Mouse (Mus musculus) intestine, postnatal 0 days (tissue): ENCODE results near the gene Sart1. TPM values are rescaled to one million over a fixed set of nuclear protein-coding genes. Genes with fewer than 3 reads are reported as not detected.
A peak's percentile ranks its signal among the peaks of the same experiment; 100 is the strongest.

Experiments used
- ATAC-seq: fragments of 200-750 bp; cut with Nextera tagmentation; 2 replicates; pipeline ENCODE4 v1.8.0; 2017; ENCODE audit warnings: mild to moderate bottlenecking, moderate TSS enrichment, moderate library complexity
- H3K27ac ChIP-seq: fragments of 300-500 bp; sonication (generic); 2 replicates; pipeline ENCODE4 v1.5.1; 2014; ENCODE audit warnings: mild to moderate bottlenecking, low read depth, low read length, moderate library complexity
- H3K27me3 ChIP-seq: fragments of 300-500 bp; sonication (generic); replicated peaks from 2 replicates; pipeline ENCODE4 v1.6.1; 2014; ENCODE audit warnings: low read length, mixed read lengths; ENCODE audit not compliant: control insufficient read depth, insufficient read depth
- H3K36me3 ChIP-seq: fragments of 300-500 bp; sonication (generic); 2 replicates; pipeline ENCODE4 v1.6.1; 2014; ENCODE audit warnings: mild to moderate bottlenecking, moderate library complexity; ENCODE audit not compliant: control insufficient read depth, insufficient read depth
- H3K4me1 ChIP-seq: fragments of 300-500 bp; sonication (generic); replicated peaks from 2 replicates; pipeline ENCODE4 v1.6.1; 2014; ENCODE audit warnings: antibody characterized with exemption, low read length, mixed read lengths; ENCODE audit not compliant: control insufficient read depth, insufficient read depth
- H3K4me2 ChIP-seq: fragments of 300-500 bp; sonication (generic); replicated peaks from 2 replicates; pipeline ENCODE4 v1.6.1; 2014; ENCODE audit warnings: low read depth, mild to moderate bottlenecking, moderate library complexity
- H3K4me3 ChIP-seq: fragments of 300-500 bp; sonication (generic); 2 replicates; pipeline ENCODE4 v1.5.1; 2014; ENCODE audit warnings: low read depth, low read length
- H3K9ac ChIP-seq: fragments of 300-500 bp; sonication (generic); 2 replicates; pipeline ENCODE4 v1.6.1; 2014; ENCODE audit warnings: mild to moderate bottlenecking, low read depth, low read length
- H3K9me3 ChIP-seq: fragments of 300-500 bp; sonication (generic); 2 replicates; pipeline ENCODE4 v1.6.1; 2016; ENCODE audit warnings: mixed run types; ENCODE audit not compliant: control insufficient read depth
- CTCF ChIP-seq: sonication (generic); IDR thresholded peaks from 2 replicates; pipeline ENCODE4 v1.5.1; 2016; ENCODE audit warnings: low read depth, mild to moderate bottlenecking, control low read depth, antibody characterized with exemption, moderate library complexity
- WGBS: fragments of 180-500 bp; shearing (Covaris S2); extraction: QIAGEN DNeasy Blood & Tissue Kit; methylation state at CpG from one replicate; pipeline ENCODE4 v1.1.7; 2014; 5-methylcytosine and 5-hydroxymethylcytosine counted together
- polyA plus RNA-seq: library from polyadenylated mRNA; unstranded; fragments of >200 nt; fragmentation: Nextera tagmentation; extraction: Ambion mirVana; gene quantifications from 2 replicates; pipeline ENCODE4 v1.2.1, GENCODE M21; 2015

Gene Sart1
- polyA plus RNA-seq, 1 experiment from 2014 or later = 53.7 TPM

DNA sequence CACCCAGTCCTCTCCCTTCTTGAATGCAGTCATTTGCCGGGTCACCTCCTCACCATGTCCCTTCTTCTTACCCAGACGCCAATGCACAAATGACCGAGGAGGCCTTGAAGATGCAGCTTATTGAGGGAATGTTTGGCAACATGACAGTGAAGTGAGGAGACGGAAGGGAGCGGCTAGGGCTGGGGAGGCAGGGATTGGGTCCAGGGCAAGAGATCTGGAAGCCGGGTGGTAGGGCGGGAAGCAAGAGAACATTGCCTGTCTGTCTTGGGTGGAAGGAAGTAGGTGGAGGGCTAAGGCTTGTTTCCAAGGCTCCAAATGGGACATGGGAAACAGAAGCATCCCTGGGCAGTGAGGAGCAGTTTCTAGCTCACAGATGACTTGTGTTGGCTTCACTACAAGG is 47.1 kb downstream of the Sart1 start:
- Histone ChIP-seq H3K27ac (no peak overlapping the region), H3K4me3 (no peak overlapping the region), H3K4me2 (no peak overlapping the region), H3K4me1 (no peaks in the 10 kb centered on the region), H3K36me3 (no peaks in the 10 kb centered on the region), H3K9me3 (no peaks in the 10 kb centered on the region), H3K9ac (no peak overlapping the region), H3K27me3 (no peaks in the 10 kb centered on the region)
- ATAC-seq = no peak
- TF ChIP-seq CTCF = no peak
- WGBS = 89% methylated on average over 7 of the region's 7 CpGs

DNA sequence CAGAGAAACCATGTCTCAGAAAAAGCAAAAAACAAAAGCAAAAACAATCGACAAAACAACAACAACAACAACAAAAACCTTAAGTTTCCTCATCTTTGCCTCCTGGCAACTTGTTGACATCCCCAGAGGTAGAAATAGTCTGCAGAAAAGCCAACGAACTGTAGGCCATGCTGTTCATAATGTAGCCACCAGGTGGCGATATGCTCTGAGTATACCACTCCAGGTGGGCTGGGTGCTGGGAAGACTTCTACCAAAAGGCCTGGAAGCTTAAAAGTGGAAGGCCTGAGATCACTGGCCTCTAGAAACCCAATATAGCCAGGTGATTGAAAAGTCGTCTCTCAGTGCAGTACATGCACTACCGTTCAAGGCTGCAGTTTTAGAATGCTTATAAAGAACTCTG is 50.5 kb downstream of the Sart1 start:
- Histone ChIP-seq H3K9ac (no peak overlapping the region), H3K27ac (no peak overlapping the region), H3K4me2 (no peak overlapping the region), H3K27me3 (no peaks in the 10 kb centered on the region), H3K4me1 (no peaks in the 10 kb centered on the region), H3K9me3 (no peaks in the 10 kb centered on the region), H3K36me3 (no peaks in the 10 kb centered on the region), H3K4me3 (no peak overlapping the region)
- 18% methylated on average over 5 of the region's 5 CpGs for WGBS
- peak; percentile 92 for TF ChIP-seq CTCF
- ATAC-seq = no peak

DNA sequence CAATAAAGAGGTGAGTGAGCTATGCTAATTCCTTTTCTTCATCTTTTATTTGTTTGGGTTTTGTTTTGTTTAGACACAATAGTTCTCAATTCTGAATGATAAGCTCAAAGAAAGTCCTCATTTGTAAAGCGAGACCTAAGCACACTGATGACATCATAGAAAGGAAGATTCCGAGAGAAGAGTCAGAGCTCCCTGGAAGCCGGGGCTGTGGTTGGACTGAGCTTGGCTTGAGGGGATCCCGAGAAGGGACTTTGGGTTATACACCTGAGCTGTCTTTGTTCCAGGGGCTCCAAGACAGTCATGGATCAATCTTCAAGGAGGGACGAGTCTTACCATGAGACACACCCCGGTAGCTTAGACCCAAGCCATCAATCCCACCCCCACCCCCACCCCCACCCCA is 53.1 kb downstream of the Sart1 start, which contains the start of gene Catsper1:
TSS of gene Catsper1 (plus strand) at position 301 of the 400 bp plus-strand sequence.
- H3K9ac ChIP-seq = no peak within 1 kb of the TSS
- no peaks in the 10 kb centered on the region for H3K36me3 ChIP-seq
- H3K4me2 ChIP-seq = no peak within 1 kb of the TSS
- H3K27ac ChIP-seq = no peak within 1 kb of the TSS
- no peak for ATAC-seq
- H3K4me1 ChIP-seq = no peaks in the 10 kb centered on the region
- TF ChIP-seq CTCF = no peak
- H3K27me3 ChIP-seq = no peaks in the 10 kb centered on the region
- 93% methylated on average over 6 of the region's 6 CpGs for WGBS
- no peaks in the 10 kb centered on the region for H3K9me3 ChIP-seq
- H3K4me3 ChIP-seq = no peak within 1 kb of the TSS

DNA sequence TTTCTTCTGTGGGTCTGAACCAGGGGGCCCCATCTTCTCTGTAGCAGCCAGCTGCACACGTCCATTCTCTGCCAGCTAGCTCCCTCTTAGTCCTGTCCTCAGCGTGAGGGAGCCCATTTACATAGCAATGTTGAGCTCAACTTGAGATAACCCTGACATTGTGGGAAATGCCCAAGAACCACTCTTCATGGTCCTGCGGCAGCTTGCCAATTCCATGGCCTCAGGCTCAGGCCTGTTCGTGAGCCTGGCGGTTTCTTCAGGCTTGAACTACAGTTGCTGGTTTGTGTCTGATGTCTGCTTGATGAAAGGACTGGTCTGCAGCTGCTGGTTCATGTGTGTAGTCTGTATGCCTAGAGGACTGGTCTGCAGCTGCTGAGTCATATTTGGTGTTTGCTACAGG is 53.8 kb downstream of the Sart1 start:
- Histone ChIP-seq H3K9me3 (no peaks in the 10 kb centered on the region), H3K4me2 (no peak overlapping the region), H3K36me3 (no peaks in the 10 kb centered on the region), H3K27ac (no peak overlapping the region), H3K4me1 (no peaks in the 10 kb centered on the region), H3K9ac (no peak overlapping the region), H3K4me3 (no peak overlapping the region), H3K27me3 (no peaks in the 10 kb centered on the region)
- no peak for ATAC-seq
- no peak for TF ChIP-seq CTCF
- WGBS = 83% methylated on average over 5 of the region's 5 CpGs

DNA sequence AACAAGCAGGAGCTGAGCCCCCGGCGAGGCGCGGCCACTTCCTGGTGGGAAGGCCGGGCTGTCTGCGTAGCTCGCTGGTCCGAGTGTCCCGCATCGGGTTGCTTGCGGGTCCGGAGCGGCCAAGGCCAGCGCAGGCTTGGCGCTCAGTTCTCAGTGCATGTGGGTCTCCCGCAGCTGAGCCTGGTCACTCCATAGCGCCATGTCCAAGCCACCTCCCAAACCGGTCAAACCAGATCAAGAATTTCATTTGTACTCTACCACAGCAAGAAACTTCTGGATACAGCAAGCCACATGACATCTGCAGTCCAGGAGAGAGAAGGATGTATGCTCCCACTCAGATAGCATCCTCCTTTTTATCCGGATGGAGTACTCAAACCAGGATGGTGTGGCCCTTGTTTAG is 60.5 kb downstream of the Sart1 start:
- no peaks in the 10 kb centered on the region for H3K4me1 ChIP-seq
- WGBS = 58% methylated on average over 19 of the region's 19 CpGs
- no peak for ATAC-seq
- H3K9me3 ChIP-seq = no peaks in the 10 kb centered on the region
- TF ChIP-seq CTCF = no peak
- no peak overlapping the region for H3K9ac ChIP-seq
- no peak overlapping the region for H3K4me3 ChIP-seq
- no peaks in the 10 kb centered on the region for H3K27me3 ChIP-seq
- no peaks in the 10 kb centered on the region for H3K36me3 ChIP-seq
- H3K27ac ChIP-seq = no peak overlapping the region
- H3K4me2 ChIP-seq = 0 out of 2 replicates have a peak overlapping the region, but pooled peaks have one; percentile 6

Other genes with a start within 250 kb of the Sart1 start
- gene Pacs1, start 115.6 kb downstream of the Sart1 start, polyA plus RNA-seq = 6.2 and 6.6 TPM in 2 replicates
- 160 and 172 TPM in 2 replicates for gene Sf3b2, start 93.2 kb downstream of the Sart1 start, polyA plus RNA-seq
- 0.55 and 0.67 TPM in 2 replicates for gene Gal3st3, start 90.4 kb downstream of the Sart1 start, polyA plus RNA-seq
- gene Catsper1, start 53.0 kb downstream of the Sart1 start, polyA plus RNA-seq = not detected in 2 replicates
- gene Cst6, start 39.1 kb downstream of the Sart1 start, polyA plus RNA-seq = 624 and 632 TPM in 2 replicates
- 81.2 and 88.1 TPM in 2 replicates for gene Eif1ad, start 22.0 kb downstream of the Sart1 start, polyA plus RNA-seq
- gene Banf1, start 21.5 kb downstream of the Sart1 start, polyA plus RNA-seq = 309 and 329 TPM in 2 replicates
- gene Tsga10ip, start 13.8 kb upstream of the Sart1 start, polyA plus RNA-seq = 0.27 and 0.59 TPM in 2 replicates
- gene Drap1, start 36.3 kb upstream of the Sart1 start, polyA plus RNA-seq = 136 and 137 TPM in 2 replicates
- gene AI837181, start 36.4 kb upstream of the Sart1 start, polyA plus RNA-seq = 33.0 and 34.2 TPM in 2 replicates
- gene Fosl1, start 58.8 kb upstream of the Sart1 start, polyA plus RNA-seq = not detected in 2 replicates
- 7.3 and 7.5 TPM in 2 replicates for gene Ccdc85b, start 69.2 kb upstream of the Sart1 start, polyA plus RNA-seq
- 116 and 130 TPM in 2 replicates for gene Fibp, start 71.9 kb upstream of the Sart1 start, polyA plus RNA-seq
- 0.85 and 0.92 TPM in 2 replicates for gene Ctsw, start 79.8 kb upstream of the Sart1 start, polyA plus RNA-seq
- 39.4 and 40.7 TPM in 2 replicates for gene Efemp2, start 85.3 kb upstream of the Sart1 start, polyA plus RNA-seq
- 12.4 and 14.4 TPM in 2 replicates for gene Mus81, start 99.7 kb upstream of the Sart1 start, polyA plus RNA-seq
- gene Cfl1, start 101.8 kb upstream of the Sart1 start, polyA plus RNA-seq = 1,685 and 1,786 TPM in 2 replicates
- gene 1700020D05Rik, start 115.1 kb upstream of the Sart1 start, polyA plus RNA-seq = not detected in 2 replicates
- gene Snx32, start 121.8 kb upstream of the Sart1 start, polyA plus RNA-seq = 3.8 and 4.5 TPM in 2 replicates
- gene Ovol1, start 171.9 kb upstream of the Sart1 start, polyA plus RNA-seq = 19.2 and 24.1 TPM in 2 replicates
- 13.0 and 15.9 TPM in 2 replicates for gene Ap5b1, start 179.3 kb upstream of the Sart1 start, polyA plus RNA-seq
- gene Rnaseh2c, start 213.2 kb upstream of the Sart1 start, polyA plus RNA-seq = 73.8 and 81.0 TPM in 2 replicates
- gene Kat5, start 221.5 kb upstream of the Sart1 start, polyA plus RNA-seq = 37.4 and 38.6 TPM in 2 replicates
- gene Rela, start 248.8 kb upstream of the Sart1 start, polyA plus RNA-seq = 28.4 and 31.9 TPM in 2 replicates